ENCODE assay signal across 13 mouse cellular contexts in genomic region chr13:25695017-25695604, GRCm38 (mm10).
DNase-seq lines count a peak whose midpoint lies in the region; ATAC-seq and TF ChIP-seq lines count a peak whose summit lies in the region.
"Had no signal": no experiment of that assay in that cellular context is flagged by ENCODE, and none has a peak within 500 bp of the region (broad histone marks: within the 10 kb centered on the region; RNA-seq: fewer than 3 reads in every experiment).

No protein-coding gene starts in this region.

- H3K36me3 ChIP-seq in forebrain, embryonic 13.5 days (ENCODE audit: poor library complexity, severe bottlenecking), result no peaks in the 10 kb centered on the region
- no peaks in the 10 kb centered on the region for H3K36me3 ChIP-seq in forebrain, embryonic 12.5 days (replicated peaks)
- H3K36me3 ChIP-seq in lung, postnatal 0 days (ENCODE audit: insufficient read depth, low read length), result no peaks in the 10 kb centered on the region
- H3K36me3 ChIP-seq: limb, embryonic 13.5 days; midbrain, embryonic 10.5 days had no signal

- no peaks in the 10 kb centered on the region for H3K27me3 ChIP-seq in forebrain, embryonic 13.5 days
- no peaks in the 10 kb centered on the region for H3K27me3 ChIP-seq in forebrain, embryonic 12.5 days
- no peaks in the 10 kb centered on the region for H3K27me3 ChIP-seq in lung, postnatal 0 days (replicated peaks; ENCODE audit: insufficient read depth, low read length)
- H3K27me3 ChIP-seq: limb, embryonic 13.5 days; Patski had no signal

- no peaks in the 10 kb centered on the region for H3K4me1 ChIP-seq in forebrain, embryonic 13.5 days
- H3K4me1 ChIP-seq in forebrain, embryonic 12.5 days, result no peaks in the 10 kb centered on the region; the same call in 1 of the 2 replicates
- H3K4me1 ChIP-seq in lung, postnatal 0 days (ENCODE audit: insufficient read depth, low read depth, low read length), result no peaks in the 10 kb centered on the region
- H3K4me1 ChIP-seq: limb, embryonic 13.5 days; midbrain, embryonic 10.5 days had no signal

- no peak overlapping the region for H3K27ac ChIP-seq in forebrain, embryonic 13.5 days
- no peak overlapping the region for H3K27ac ChIP-seq in forebrain, embryonic 12.5 days
- no peak overlapping the region for H3K27ac ChIP-seq in lung, postnatal 0 days (ENCODE audit: low read length)
- no peak overlapping the region; the same call in 1 of the 2 replicates for H3K27ac ChIP-seq in left cerebral cortex, adult 2 months
- H3K27ac ChIP-seq: hindbrain, embryonic 14.5 days; limb, embryonic 13.5 days; midbrain, embryonic 10.5 days had no signal

- no peak for TF ChIP-seq CTCF in lung, postnatal 0 days (IDR thresholded peaks at IDR 0.05)
- TF ChIP-seq CTCF in left cerebral cortex, adult 2 months (IDR thresholded peaks at IDR 0.05), result no peak

- peak; percentile 61; the same call in 1 of the 2 replicates for ATAC-seq in forebrain, embryonic 13.5 days
- no peak for ATAC-seq in forebrain, embryonic 12.5 days (ENCODE audit: low FRiP score)
- no peak for ATAC-seq in lung, postnatal 0 days
- ATAC-seq: Patski had no signal

- no peak overlapping the region for H3K9ac ChIP-seq in forebrain, embryonic 13.5 days
- no peak overlapping the region for H3K9ac ChIP-seq in forebrain, embryonic 12.5 days
- no peak overlapping the region for H3K9ac ChIP-seq in lung, postnatal 0 days (replicated peaks; ENCODE audit: low read depth)
- H3K9ac ChIP-seq: hindbrain, embryonic 14.5 days; limb, embryonic 13.5 days had no signal

- no peaks in the 10 kb centered on the region for H3K9me3 ChIP-seq in forebrain, embryonic 13.5 days (replicated peaks)
- H3K9me3 ChIP-seq in forebrain, embryonic 12.5 days, result no peaks in the 10 kb centered on the region
- no peaks in the 10 kb centered on the region for H3K9me3 ChIP-seq in lung, postnatal 0 days (ENCODE audit: low read length)
- H3K9me3 ChIP-seq: limb, embryonic 13.5 days; midbrain, embryonic 10.5 days had no signal

- intact Hi-C loops in left cerebral cortex, adult 2 months (cut with DNase I), result no loop called here

- H3K4me2 ChIP-seq in forebrain, embryonic 13.5 days, result no peak overlapping the region
- H3K4me2 ChIP-seq in forebrain, embryonic 12.5 days, result no peak overlapping the region
- H3K4me2 ChIP-seq in lung, postnatal 0 days (replicated peaks; ENCODE audit: low read depth, low read length), result no peak overlapping the region
- H3K4me2 ChIP-seq: hindbrain, embryonic 14.5 days; limb, embryonic 13.5 days had no signal

- peak; percentile 11 for DNase-seq in lung, postnatal 0 days (ENCODE audit: low spot score)
- DNase-seq in lung, postnatal 25 days (ENCODE audit: low spot score), result no peak
- peak; percentile 23 to 31 for DNase-seq in left cerebral cortex, adult 2 months (ENCODE audit: extremely low spot score in 1 of 2, low spot score in 2 of 2)
- DNase-seq in telencephalon, adult 2 months (ENCODE audit: low read depth, low spot score), result peak; percentile 59
- DNase-seq in urinary bladder, adult 18-20 months (ENCODE audit: low spot score in 2 of 2), result no peak
- DNase-seq in spleen, postnatal 36 days (ENCODE audit: low spot score in 2 of 2), result no peak
- DNase-seq: heart, adult 11 months had no signal

- 87% methylated on average over 14 of the region's 14 CpGs for WGBS in forebrain, embryonic 13.5 days
- 87% methylated on average over 14 of the region's 14 CpGs for WGBS in forebrain, embryonic 12.5 days
- 73% methylated on average over 14 of the region's 14 CpGs for WGBS in lung, postnatal 0 days

- no peak for TF ChIP-seq EP300 in lung, postnatal 0 days (IDR thresholded peaks at IDR 0.05)

- no peak overlapping the region for H3K4me3 ChIP-seq in forebrain, embryonic 13.5 days
- H3K4me3 ChIP-seq in forebrain, embryonic 12.5 days (replicated peaks), result no peak overlapping the region
- no peak overlapping the region for H3K4me3 ChIP-seq in lung, postnatal 0 days (ENCODE audit: low read depth, low read length)
- no peak overlapping the region for H3K4me3 ChIP-seq in left cerebral cortex, adult 2 months
- H3K4me3 ChIP-seq: limb, embryonic 13.5 days; midbrain, embryonic 10.5 days had no signal

Comparison
In these comparisons a context has a peak if more than half of its experiments do, and no peak if none do; other contexts are left out.
1. DNase-seq: peak in lung, postnatal 0 days (single experiment), left cerebral cortex, adult 2 months (2 of 2) and telencephalon, adult 2 months (single experiment); none in lung, postnatal 25 days (single experiment), urinary bladder, adult 18-20 months (0 of 2) and spleen, postnatal 36 days (0 of 2).